Mouse (Mus musculus) lung, postnatal 0 days (tissue): ENCODE measurements around the gene Fmnl3. TPM values are rescaled to one million over a fixed set of nuclear protein-coding genes. Genes with fewer than 3 reads are reported as not detected.
A peak's percentile ranks its signal among the peaks of the same experiment; 100 is the strongest.

ENCODE experiments used
- ATAC-seq: fragments of 200-750 bp; cut with Nextera tagmentation; 2 replicates; pipeline ENCODE4 v1.8.0; 2017; ENCODE audit warnings: moderate library complexity
- DNase-seq: peaks from one replicate; pipeline ENCODE4 v3.0.0-alpha.2; 2016; ENCODE audit warnings: low spot score
- H3K27ac ChIP-seq: fragments of 300-500 bp; sonication (generic); 2 replicates; pipeline ENCODE4 v1.5.1; 2014; ENCODE audit warnings: antibody characterized with exemption, mild to moderate bottlenecking, low read length, mixed read lengths
- H3K27me3 ChIP-seq: fragments of 300-500 bp; sonication (generic); replicated peaks from 2 replicates; pipeline ENCODE4 v1.6.1; 2014; ENCODE audit warnings: low read length, mixed read lengths; ENCODE audit not compliant: insufficient read depth
- H3K36me3 ChIP-seq: fragments of 300-500 bp; sonication (generic); 2 replicates; pipeline ENCODE4 v1.6.1; 2014; ENCODE audit warnings: low read length, mixed read lengths; ENCODE audit not compliant: insufficient read depth
- H3K4me1 ChIP-seq: fragments of 300-500 bp; sonication (generic); 2 replicates; pipeline ENCODE4 v1.6.1; 2014; ENCODE audit warnings: antibody characterized with exemption, low read depth, low read length, mixed read lengths; ENCODE audit not compliant: insufficient read depth
- H3K4me2 ChIP-seq: fragments of 300-500 bp; sonication (generic); replicated peaks from 2 replicates; pipeline ENCODE4 v1.6.1; 2014; ENCODE audit warnings: low read depth, mild to moderate bottlenecking, low read length, moderate library complexity, mixed read lengths
- H3K4me3 ChIP-seq: fragments of 300-500 bp; sonication (generic); 2 replicates; pipeline ENCODE4 v1.5.1; 2014; ENCODE audit warnings: low read depth, low read length
- H3K9ac ChIP-seq: fragments of 300-500 bp; sonication (generic); replicated peaks from 2 replicates; pipeline ENCODE4 v1.6.1; 2014; ENCODE audit warnings: low read depth, mild to moderate bottlenecking
- H3K9me3 ChIP-seq: fragments of 300-500 bp; sonication (generic); 2 replicates; pipeline ENCODE4 v1.6.1; 2016; ENCODE audit warnings: low read length, mixed read lengths
- CTCF ChIP-seq: IDR thresholded peaks from 2 replicates; pipeline ENCODE4 v1.5.1; 2016; ENCODE audit warnings: antibody characterized with exemption, mild to moderate bottlenecking
- EP300 ChIP-seq: IDR thresholded peaks from 2 replicates; pipeline ENCODE4 v1.6.1; 2016; ENCODE audit warnings: antibody characterized with exemption, mild to moderate bottlenecking, control low read depth
- WGBS: fragments of 180-500 bp; shearing (Covaris S2); extraction: QIAGEN DNeasy Blood & Tissue Kit; methylation state at CpG from one replicate; pipeline ENCODE4 v1.1.7; 2014; 5-methylcytosine and 5-hydroxymethylcytosine counted together
- polyA plus RNA-seq: library from polyadenylated mRNA; unstranded; fragments of >200 nt; fragmentation: Nextera tagmentation; extraction: Ambion mirVana; gene quantifications from 2 replicates; pipeline ENCODE4 v1.2.1, GENCODE M21; 2015

The Fmnl3 gene
- polyA plus RNA-seq, 1 experiment from 2014 or later: 25.8 TPM

GRCm38 (mm10) chr15:99382893-99383292, 12.6 kb upstream of the Fmnl3 start:
- no peak overlapping the region for H3K4me3 ChIP-seq
- H3K27ac ChIP-seq: no peak overlapping the region
- no peaks in the 10 kb centered on the region for H3K4me1 ChIP-seq
- TF ChIP-seq EP300 (peak; percentile 71; the same call in 1 of the 2 replicates), CTCF (no peak)
- H3K9ac ChIP-seq: no peak overlapping the region
- no peaks in the 10 kb centered on the region for H3K9me3 ChIP-seq
- no peaks in the 10 kb centered on the region for H3K27me3 ChIP-seq
- DNase-seq (peak; percentile 89), ATAC-seq (peak; percentile 91)
- H3K36me3 ChIP-seq: no peaks in the 10 kb centered on the region
- no peak overlapping the region for H3K4me2 ChIP-seq

- no peak for ATAC-seq
Observed at GRCm38 (mm10) chr15:99376240-99376639, 6.0 kb upstream of the Fmnl3 start.

GRCm38 (mm10) chr15:99375581-99375980, 5.3 kb upstream of the Fmnl3 start:
- 81% methylated on average over 3 of the region's 3 CpGs for WGBS
- TF ChIP-seq CTCF: no peak
- no peak for TF ChIP-seq EP300
- no peak overlapping the region for H3K4me3 ChIP-seq

More at GRCm38 (mm10) chr15:99376240-99376639, 6.0 kb upstream of the Fmnl3 start:
- no peak overlapping the region for H3K4me3 ChIP-seq
- no peaks in the 10 kb centered on the region for H3K27me3 ChIP-seq
- no peaks in the 10 kb centered on the region for H3K9me3 ChIP-seq
- no peaks in the 10 kb centered on the region for H3K36me3 ChIP-seq
- no peak for DNase-seq
- H3K9ac ChIP-seq: no peak overlapping the region
- WGBS: 91% methylated on average over 5 of the region's 5 CpGs
- H3K4me2 ChIP-seq: no peak overlapping the region
- no peak for TF ChIP-seq EP300
- no peak overlapping the region for H3K27ac ChIP-seq
- no peaks in the 10 kb centered on the region for H3K4me1 ChIP-seq

GRCm38 (mm10) chr15:99375036-99375435, 4.8 kb upstream of the Fmnl3 start:
- no peaks in the 10 kb centered on the region for H3K36me3 ChIP-seq
- no peak overlapping the region for H3K4me3 ChIP-seq
- H3K9ac ChIP-seq: no peak overlapping the region
- H3K4me1 ChIP-seq: no peaks in the 10 kb centered on the region
- 94% methylated on average over 5 of the region's 5 CpGs for WGBS
- ATAC-seq (no peak), DNase-seq (no peak)
- H3K9me3 ChIP-seq: no peaks in the 10 kb centered on the region
- TF ChIP-seq EP300 (no peak), CTCF (no peak)
- no peaks in the 10 kb centered on the region for H3K27me3 ChIP-seq
- H3K27ac ChIP-seq: no peak overlapping the region
- H3K4me2 ChIP-seq: no peak overlapping the region

More at GRCm38 (mm10) chr15:99375581-99375980, 5.3 kb upstream of the Fmnl3 start:
- ATAC-seq (no peak), DNase-seq (no peak)
- no peaks in the 10 kb centered on the region for H3K4me1 ChIP-seq
- no peak overlapping the region for H3K27ac ChIP-seq
- H3K36me3 ChIP-seq: no peaks in the 10 kb centered on the region
- H3K9ac ChIP-seq: no peak overlapping the region
- no peaks in the 10 kb centered on the region for H3K27me3 ChIP-seq
- H3K9me3 ChIP-seq: no peaks in the 10 kb centered on the region
- no peak overlapping the region for H3K4me2 ChIP-seq

- 71% methylated on average over 9 of the region's 9 CpGs for WGBS
- no peaks in the 10 kb centered on the region for H3K9me3 ChIP-seq
- no peak overlapping the region for H3K4me3 ChIP-seq
- no peak overlapping the region for H3K9ac ChIP-seq
- H3K4me1 ChIP-seq: 0 out of 2 replicates have a peak, but pooled peaks cover 3% of the 10 kb centered on the region
- no peak overlapping the region for H3K4me2 ChIP-seq
- H3K27ac ChIP-seq: no peak overlapping the region
- DNase-seq (no peak), ATAC-seq (no peak)
- no peaks in the 10 kb centered on the region for H3K36me3 ChIP-seq
- TF ChIP-seq CTCF: no peak
- TF ChIP-seq EP300: no peak
- no peaks in the 10 kb centered on the region for H3K27me3 ChIP-seq
Observed at GRCm38 (mm10) chr15:99372761-99373160, 2.5 kb upstream of the Fmnl3 start.

GRCm38 (mm10) chr15:99371526-99372340, 1.5 kb upstream of the Fmnl3 start:
- no peaks in the 10 kb centered on the region for H3K36me3 ChIP-seq
- H3K27ac ChIP-seq: no peak overlapping the region
- 84% methylated on average over 7 of the region's 7 CpGs for WGBS
- no peaks in the 10 kb centered on the region for H3K27me3 ChIP-seq
- H3K4me1 ChIP-seq: 0 out of 2 replicates have a peak, but pooled peaks cover 3% of the 10 kb centered on the region
- H3K9ac ChIP-seq: no peak overlapping the region
- no peak overlapping the region for H3K4me3 ChIP-seq
- ATAC-seq (no peak), DNase-seq (no peak)
- no peaks in the 10 kb centered on the region for H3K9me3 ChIP-seq
- H3K4me2 ChIP-seq: no peak overlapping the region
- TF ChIP-seq EP300: no peak
- TF ChIP-seq CTCF: no peak
